Mouse (Mus musculus) midbrain, embryonic 15.5 days (tissue): ENCODE results near the gene Hps4. TPM values are rescaled to one million over a fixed set of nuclear protein-coding genes. Genes with fewer than 3 reads are reported as not detected.

Experiments used
- ATAC-seq: fragments of 200-750 bp; cut with Nextera tagmentation; replicated peaks from 2 replicates; pipeline ENCODE4 v1.8.0; 2017; ENCODE audit warnings: moderate TSS enrichment
- H3K27ac ChIP-seq: fragments of 300-500 bp; sonication (generic); 2 replicates; pipeline ENCODE4 v1.5.1; 2015; ENCODE audit warnings: mild to moderate bottlenecking, inconsistent platforms
- H3K27me3 ChIP-seq: fragments of 300-500 bp; sonication (generic); replicated peaks from 2 replicates; pipeline ENCODE4 v1.6.1; 2015; ENCODE audit warnings: inconsistent platforms
- H3K36me3 ChIP-seq: fragments of 300-500 bp; sonication (generic); replicated peaks from 2 replicates; pipeline ENCODE4 v1.6.1; 2015; ENCODE audit warnings: inconsistent platforms
- H3K4me1 ChIP-seq: fragments of 300-500 bp; sonication (generic); 2 replicates; pipeline ENCODE4 v1.6.1; 2015; ENCODE audit warnings: inconsistent platforms
- H3K4me2 ChIP-seq: fragments of 300-500 bp; sonication (generic); 2 replicates; pipeline ENCODE4 v1.6.1; 2015; ENCODE audit warnings: inconsistent platforms, mild to moderate bottlenecking, moderate library complexity
- H3K4me3 ChIP-seq: fragments of 300-500 bp; sonication (generic); 2 replicates; pipeline ENCODE4 v1.5.1; 2015; ENCODE audit warnings: mild to moderate bottlenecking, inconsistent platforms
- H3K9ac ChIP-seq: fragments of 300-500 bp; sonication (generic); 2 replicates; pipeline ENCODE4 v1.6.1; 2015; ENCODE audit warnings: mild to moderate bottlenecking, inconsistent platforms
- H3K9me3 ChIP-seq: fragments of 300-500 bp; sonication (generic); 2 replicates; pipeline ENCODE4 v1.6.1; 2016; ENCODE audit warnings: inconsistent platforms
- WGBS: fragments of 180-500 bp; shearing (Covaris S2); methylation state at CpG from one replicate; pipeline ENCODE4 v1.1.7; 2015; ENCODE audit warnings: mixed read lengths; 5-methylcytosine and 5-hydroxymethylcytosine counted together
- polyA plus RNA-seq: library from polyadenylated mRNA; unstranded; fragments of >200 nt; fragmentation: Nextera tagmentation; extraction: Ambion mirVana; gene quantifications from 2 replicates; pipeline ENCODE4 v1.2.1, GENCODE M21; 2015

Gene Hps4
- polyA plus RNA-seq, 1 experiment from 2014 or later = 43.9 TPM

DNA sequence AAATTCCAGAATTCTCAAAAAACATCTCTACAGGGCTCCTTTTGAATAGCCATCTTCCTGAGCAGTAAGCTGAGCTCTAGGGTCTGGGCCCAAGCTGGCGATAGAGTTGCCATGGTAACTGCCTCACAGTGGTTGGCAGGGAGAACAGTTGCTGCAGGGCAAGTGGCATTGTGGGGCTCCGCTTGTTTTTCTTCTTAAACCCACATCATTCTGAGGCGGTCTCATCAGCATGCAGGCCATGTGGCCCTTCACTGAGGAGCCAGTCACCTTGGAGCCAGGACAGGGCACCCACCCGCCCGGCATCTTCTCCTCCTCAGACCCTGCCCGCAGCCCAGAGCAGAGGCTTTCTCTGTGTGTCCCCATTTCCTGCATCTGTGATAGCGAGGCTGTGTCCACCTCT lies 29.1 kb downstream of the Hps4 start:
- peak; percentile 90 for ATAC-seq
- H3K9ac ChIP-seq = peak overlapping the region; percentile 39

DNA sequence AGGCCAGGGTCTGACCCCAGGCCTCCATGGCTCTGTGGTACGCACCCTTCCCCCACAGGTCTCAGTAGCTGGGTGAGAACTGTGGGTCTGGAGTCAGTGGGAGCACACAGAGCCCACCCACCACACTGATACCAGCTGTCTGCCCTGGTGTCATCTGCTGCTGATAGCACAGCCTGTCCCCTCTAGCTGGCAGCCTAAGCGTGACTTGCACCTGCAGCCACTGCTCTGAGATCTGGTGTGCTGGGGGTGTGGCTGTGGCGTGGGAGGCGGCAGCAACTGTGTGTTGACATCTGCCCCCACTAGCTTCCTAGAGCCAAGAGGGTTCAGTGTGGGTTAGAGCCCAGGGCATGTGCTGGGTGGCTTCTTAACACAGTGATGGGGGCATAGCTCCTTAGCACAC lies 33.2 kb downstream of the Hps4 start:
- no peak overlapping the region for H3K9ac ChIP-seq
- peaks cover 23% of the 10 kb centered on the region; the same call in 1 of the 2 replicates for H3K36me3 ChIP-seq
- no peaks in the 10 kb centered on the region for H3K27me3 ChIP-seq
- H3K4me3 ChIP-seq = no peak overlapping the region
- WGBS = 89% methylated on average over 4 of the region's 4 CpGs
- H3K4me1 ChIP-seq = peaks cover 23% of the 10 kb centered on the region
- no peak overlapping the region for H3K4me2 ChIP-seq
- no peak for ATAC-seq
- H3K9me3 ChIP-seq = no peaks in the 10 kb centered on the region
- no peak overlapping the region for H3K27ac ChIP-seq

More for the DNA sequence above, 29.1 kb downstream of the Hps4 start:
- peak overlapping the region; percentile 97 for H3K27ac ChIP-seq
- no peaks in the 10 kb centered on the region for H3K9me3 ChIP-seq
- H3K4me2 ChIP-seq = peak overlapping the region; percentile 35
- WGBS = 11% methylated on average over 7 of the region's 7 CpGs
- H3K4me1 ChIP-seq = peaks cover 40% of the 10 kb centered on the region
- peaks cover 13% of the 10 kb centered on the region; the same call in 1 of the 2 replicates for H3K36me3 ChIP-seq
- H3K27me3 ChIP-seq = no peaks in the 10 kb centered on the region
- H3K4me3 ChIP-seq = no peak overlapping the region

DNA sequence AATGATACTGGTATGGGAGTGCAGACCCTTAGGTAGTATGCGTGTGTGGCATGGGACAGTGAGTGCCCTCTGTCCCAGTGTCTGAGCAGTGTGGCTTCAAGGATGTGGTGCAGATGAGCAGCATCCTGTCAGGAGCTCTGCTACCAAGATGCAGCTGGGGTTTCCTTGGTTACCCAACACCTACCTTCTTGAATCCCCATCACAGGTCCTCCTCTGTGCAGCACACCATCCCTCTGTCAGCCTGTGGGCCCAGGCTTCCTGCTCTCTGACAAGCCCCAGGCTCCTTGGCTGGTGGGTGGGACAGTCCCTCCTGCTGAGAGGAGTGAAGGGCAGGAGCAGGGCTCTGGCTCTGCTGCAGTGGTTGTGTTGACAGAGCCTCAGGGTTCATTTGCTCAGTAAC lies 34.5 kb downstream of the Hps4 start:
- Histone ChIP-seq H3K4me3 (no peak overlapping the region), H3K36me3 (peaks cover 23% of the 10 kb centered on the region; the same call in 1 of the 2 replicates), H3K9me3 (no peaks in the 10 kb centered on the region), H3K4me2 (no peak overlapping the region), H3K27me3 (no peaks in the 10 kb centered on the region), H3K4me1 (peaks cover 17% of the 10 kb centered on the region), H3K9ac (no peak overlapping the region), H3K27ac (no peak overlapping the region)
- WGBS = 96% methylated on average over 1 of the region's 1 CpGs
- ATAC-seq = no peak

DNA sequence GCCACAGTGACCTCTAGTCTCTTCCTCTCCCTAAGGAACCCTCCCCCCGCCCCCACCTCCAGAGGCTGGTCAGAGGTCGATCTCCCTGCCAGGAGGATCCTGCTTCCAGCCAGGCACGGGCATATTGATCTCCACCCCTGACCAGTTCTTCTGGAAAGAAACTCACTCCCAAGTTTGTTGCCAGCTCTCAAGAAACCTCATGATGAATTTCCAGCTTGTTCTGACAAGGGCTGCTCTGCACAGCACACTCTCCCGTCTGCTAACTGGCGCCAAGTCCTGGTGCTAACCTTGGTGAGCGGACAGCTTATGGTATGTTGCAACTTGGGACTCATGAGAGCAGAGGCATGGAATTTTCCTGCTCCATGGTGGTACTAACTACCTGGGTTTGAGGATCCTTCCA lies 35.8 kb downstream of the Hps4 start:
- no peak overlapping the region for H3K9ac ChIP-seq
- no peaks in the 10 kb centered on the region for H3K9me3 ChIP-seq
- 84% methylated on average over 6 of the region's 6 CpGs for whole genome bisulfite sequencing
- no peaks in the 10 kb centered on the region for H3K27me3 ChIP-seq
- no peak overlapping the region for H3K4me2 ChIP-seq
- no peak overlapping the region for H3K27ac ChIP-seq
- peaks cover 19% of the 10 kb centered on the region for H3K4me1 ChIP-seq
- H3K36me3 ChIP-seq = peaks cover 23% of the 10 kb centered on the region; the same call in 1 of the 2 replicates
- H3K4me3 ChIP-seq = no peak overlapping the region
- ATAC-seq = no peak

DNA sequence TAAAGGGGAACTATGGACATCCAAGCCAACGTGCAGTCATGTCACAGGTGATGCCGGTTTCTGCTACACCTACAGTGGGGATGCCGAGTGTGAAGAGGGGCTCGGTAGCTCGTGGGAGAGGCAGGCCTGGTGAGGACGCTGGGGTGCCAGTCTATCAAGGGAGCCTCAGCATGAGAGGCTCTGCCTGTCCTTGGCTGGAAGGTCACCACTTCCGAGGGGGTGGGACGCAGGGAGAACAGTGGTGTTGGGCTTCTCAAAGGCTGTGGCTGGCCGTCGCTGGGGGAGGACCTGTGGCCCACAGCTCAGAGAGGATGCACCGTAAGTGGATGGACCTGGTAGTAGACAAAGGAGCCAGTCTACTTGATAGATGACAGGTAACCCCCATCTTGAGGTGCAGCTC lies 38.3 kb downstream of the Hps4 start:
- WGBS = 79% methylated on average over 11 of the region's 11 CpGs
- peaks cover 19% of the 10 kb centered on the region for H3K4me1 ChIP-seq
- no peak overlapping the region for H3K4me2 ChIP-seq
- no peaks in the 10 kb centered on the region for H3K27me3 ChIP-seq
- no peak for ATAC-seq
- no peaks in the 10 kb centered on the region for H3K9me3 ChIP-seq
- H3K27ac ChIP-seq = no peak overlapping the region
- no peak overlapping the region for H3K4me3 ChIP-seq
- H3K9ac ChIP-seq = no peak overlapping the region
- H3K36me3 ChIP-seq = peaks cover 34% of the 10 kb centered on the region

DNA sequence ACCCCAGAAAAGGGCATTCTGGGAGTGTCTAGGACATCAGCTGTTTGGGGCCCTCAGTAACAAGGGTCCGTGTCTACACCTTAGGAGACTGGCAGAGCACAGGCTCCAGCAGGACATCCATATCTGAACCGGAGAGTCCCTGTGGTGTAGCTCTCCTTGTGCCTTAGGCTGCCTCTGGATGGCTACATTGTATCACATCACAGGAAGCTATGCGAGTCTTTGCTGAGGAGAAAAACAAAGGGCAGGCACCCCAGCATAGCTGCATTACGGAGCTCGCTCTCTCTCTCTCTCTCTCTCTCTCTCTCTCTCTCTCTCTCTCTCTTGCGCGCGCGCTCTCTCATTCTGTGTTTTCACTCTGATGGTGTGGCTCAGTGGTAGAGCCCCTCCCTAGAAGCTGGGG lies 39.2 kb downstream of the Hps4 start:
- H3K27me3 ChIP-seq = no peaks in the 10 kb centered on the region
- peaks cover 34% of the 10 kb centered on the region for H3K36me3 ChIP-seq
- ATAC-seq = 0 out of 2 replicates have a peak, but pooled peaks have one; percentile 41
- H3K4me3 ChIP-seq = no peak overlapping the region
- peak overlapping the region; percentile 70 for H3K27ac ChIP-seq
- 49% methylated on average over 9 of the region's 9 CpGs for WGBS
- no peak overlapping the region for H3K4me2 ChIP-seq
- no peak overlapping the region for H3K9ac ChIP-seq
- no peaks in the 10 kb centered on the region for H3K9me3 ChIP-seq
- peaks cover 19% of the 10 kb centered on the region for H3K4me1 ChIP-seq

DNA sequence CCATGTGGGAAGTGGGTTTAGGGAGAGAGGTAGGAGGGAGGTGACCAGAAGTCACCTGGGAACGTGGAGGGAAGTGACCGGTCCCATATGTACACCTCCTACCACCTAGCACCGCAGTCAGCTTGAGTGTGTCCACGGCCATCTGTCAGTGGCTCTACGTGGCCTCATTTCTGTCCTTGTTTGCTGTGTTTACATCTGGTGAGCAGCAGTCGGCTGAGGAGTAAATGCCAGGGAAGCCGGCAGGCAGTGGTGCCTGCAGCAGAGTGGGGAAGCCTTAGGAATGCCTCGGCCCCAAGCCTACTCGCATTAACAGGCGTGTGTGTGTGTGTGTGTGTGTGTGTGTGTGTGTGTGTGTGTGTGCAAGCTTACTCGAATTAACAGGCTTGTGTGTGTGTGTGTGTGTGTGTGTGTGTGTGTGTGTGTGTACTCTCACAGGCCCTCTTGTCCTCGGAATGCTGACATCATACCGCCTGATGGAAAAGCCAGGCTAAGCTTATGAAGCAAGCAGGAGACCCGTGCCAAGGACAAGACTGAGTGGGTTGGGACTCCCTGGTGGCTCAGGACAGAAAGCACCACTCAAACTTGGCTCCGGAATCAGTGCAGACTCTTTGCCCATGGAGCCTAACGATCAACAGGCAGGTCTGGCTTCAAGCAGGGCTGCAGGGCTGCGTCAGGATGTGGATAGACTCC lies 39.9 kb downstream of the Hps4 start:
- Histone ChIP-seq H3K27ac (peak overlapping the region; percentile 70), H3K4me3 (no peak overlapping the region), H3K4me2 (no peak overlapping the region), H3K9me3 (no peaks in the 10 kb centered on the region), H3K27me3 (no peaks in the 10 kb centered on the region), H3K9ac (no peak overlapping the region), H3K4me1 (peaks cover 19% of the 10 kb centered on the region), H3K36me3 (peaks cover 34% of the 10 kb centered on the region)
- 58% methylated on average over 17 of the region's 17 CpGs for WGBS
- 0 out of 2 replicates have a peak, but pooled peaks have one; percentile 8 for ATAC-seq

DNA sequence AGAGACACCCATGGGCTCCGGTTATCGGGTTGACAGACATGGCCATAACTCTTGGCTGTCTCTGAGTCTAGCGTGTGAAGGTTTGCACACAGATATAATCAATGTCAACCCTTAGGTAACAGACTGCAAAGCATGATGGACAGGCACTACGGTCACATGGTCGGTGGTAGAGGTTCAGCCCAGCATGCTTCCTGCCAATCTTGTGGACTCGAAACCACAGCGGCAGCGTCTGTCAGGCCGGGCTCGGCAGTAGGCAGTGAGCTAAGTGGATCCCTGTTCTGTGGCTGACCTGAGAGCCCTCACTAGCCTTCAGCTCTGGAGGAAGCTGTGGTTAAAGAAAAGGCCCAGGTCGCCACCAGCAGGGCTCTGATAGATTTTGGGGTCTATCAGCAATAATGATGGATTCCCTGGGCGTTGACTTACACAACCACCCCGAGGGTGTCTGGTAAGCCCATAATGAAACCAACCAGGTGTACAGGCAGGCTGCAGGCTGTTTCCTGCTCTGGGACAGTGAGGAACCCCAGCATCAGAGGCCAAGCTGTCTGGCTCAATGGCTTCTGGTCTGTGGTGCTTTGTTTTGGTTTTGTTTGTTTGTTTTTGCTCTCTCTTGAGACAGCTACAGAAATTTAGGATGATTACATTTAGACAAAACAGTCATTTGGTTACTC lies 42.1 kb downstream of the Hps4 start:
- Histone ChIP-seq H3K9ac (no peak overlapping the region), H3K4me3 (no peak overlapping the region), H3K4me2 (no peak overlapping the region), H3K27ac (no peak overlapping the region), H3K36me3 (peaks cover 28% of the 10 kb centered on the region), H3K27me3 (no peaks in the 10 kb centered on the region), H3K4me1 (peaks cover 35% of the 10 kb centered on the region), H3K9me3 (no peaks in the 10 kb centered on the region)
- no peak for ATAC-seq
- WGBS = 92% methylated on average over 13 of the region's 13 CpGs

DNA sequence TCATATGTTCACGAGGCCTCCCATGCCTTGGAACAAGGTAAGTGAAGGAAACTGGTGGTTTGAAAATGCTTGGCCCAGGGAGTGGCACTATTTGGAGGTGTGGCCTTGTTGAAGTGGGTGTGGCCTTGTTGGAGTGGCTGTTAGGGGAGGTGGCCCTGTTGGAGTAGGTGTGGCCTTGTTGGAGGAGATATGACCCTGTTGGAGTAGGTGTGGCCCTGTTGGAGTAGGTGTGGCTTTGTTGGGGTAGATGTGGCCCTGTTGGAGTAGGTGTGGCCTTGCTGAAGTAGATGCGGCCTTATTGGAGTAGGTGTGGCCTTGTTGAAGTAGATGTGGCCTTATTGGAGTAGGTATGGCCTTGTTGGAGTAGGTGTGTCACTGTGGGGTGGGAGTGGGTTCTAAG lies 43.1 kb downstream of the Hps4 start:
- Histone ChIP-seq H3K4me1 (peaks cover 44% of the 10 kb centered on the region), H3K9me3 (no peaks in the 10 kb centered on the region), H3K9ac (no peak overlapping the region), H3K4me2 (no peak overlapping the region), H3K27ac (no peak overlapping the region), H3K4me3 (no peak overlapping the region), H3K27me3 (no peaks in the 10 kb centered on the region), H3K36me3 (peaks cover 28% of the 10 kb centered on the region)
- 80% methylated on average over 2 of the region's 2 CpGs for WGBS
- no peak for ATAC-seq

DNA sequence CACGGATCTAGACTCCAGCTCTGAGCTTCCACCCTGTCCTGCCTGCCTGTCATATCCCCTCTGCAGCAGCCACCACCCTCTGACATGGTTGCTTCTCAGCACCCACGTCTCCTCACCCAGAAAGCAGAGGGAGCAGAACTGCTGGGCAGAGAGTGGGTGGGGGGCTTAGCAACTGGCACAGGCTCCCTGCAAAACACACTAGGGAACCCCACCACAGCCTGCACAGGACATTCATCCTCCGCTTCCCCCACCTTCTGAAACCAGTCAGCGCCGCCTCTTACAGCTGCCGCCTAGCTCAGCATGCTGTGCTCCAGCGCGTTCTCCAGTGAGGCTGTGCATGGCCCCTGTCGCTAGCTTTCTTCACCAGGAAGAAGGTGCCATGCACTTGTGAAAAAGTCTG lies 46.5 kb downstream of the Hps4 start:
- H3K4me2 ChIP-seq = peak overlapping the region; percentile 28
- H3K4me3 ChIP-seq = no peak overlapping the region
- H3K4me1 ChIP-seq = peaks cover 56% of the 10 kb centered on the region
- 78% methylated on average over 9 of the region's 9 CpGs for WGBS
- H3K9me3 ChIP-seq = no peaks in the 10 kb centered on the region
- H3K9ac ChIP-seq = no peak overlapping the region
- H3K27ac ChIP-seq = no peak overlapping the region
- H3K27me3 ChIP-seq = no peaks in the 10 kb centered on the region
- no peak for ATAC-seq
- peaks cover 30% of the 10 kb centered on the region for H3K36me3 ChIP-seq

DNA sequence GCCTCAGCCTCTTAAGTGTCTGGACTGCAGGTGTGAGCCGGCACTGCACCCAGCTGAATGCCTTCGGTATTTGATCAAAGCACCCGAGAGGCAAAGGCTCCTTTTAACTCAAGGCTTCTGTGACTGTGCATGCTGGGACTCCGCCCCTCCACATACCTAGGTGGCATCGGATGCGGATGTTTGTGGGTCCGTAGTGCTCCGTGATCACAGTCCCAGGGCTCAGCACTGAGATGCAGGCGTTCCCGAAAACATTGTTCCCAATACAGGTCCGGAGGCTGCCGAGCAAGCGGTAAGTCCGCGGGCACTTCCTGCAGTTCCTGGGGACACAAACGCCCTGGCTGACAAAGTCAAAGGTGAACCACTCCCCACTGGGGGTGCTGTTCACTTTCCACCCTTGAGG lies 48.1 kb downstream of the Hps4 start:
- ATAC-seq = no peak
- H3K4me1 ChIP-seq = peaks cover 61% of the 10 kb centered on the region
- no peak overlapping the region for H3K4me3 ChIP-seq
- 65% methylated on average over 16 of the region's 16 CpGs for WGBS
- H3K4me2 ChIP-seq = peak overlapping the region; percentile 21; the same call in 1 of the 2 replicates
- H3K36me3 ChIP-seq = peaks cover 13% of the 10 kb centered on the region; the same call in 1 of the 2 replicates
- no peak overlapping the region for H3K27ac ChIP-seq
- H3K9me3 ChIP-seq = no peaks in the 10 kb centered on the region
- H3K27me3 ChIP-seq = no peaks in the 10 kb centered on the region
- no peak overlapping the region for H3K9ac ChIP-seq

DNA sequence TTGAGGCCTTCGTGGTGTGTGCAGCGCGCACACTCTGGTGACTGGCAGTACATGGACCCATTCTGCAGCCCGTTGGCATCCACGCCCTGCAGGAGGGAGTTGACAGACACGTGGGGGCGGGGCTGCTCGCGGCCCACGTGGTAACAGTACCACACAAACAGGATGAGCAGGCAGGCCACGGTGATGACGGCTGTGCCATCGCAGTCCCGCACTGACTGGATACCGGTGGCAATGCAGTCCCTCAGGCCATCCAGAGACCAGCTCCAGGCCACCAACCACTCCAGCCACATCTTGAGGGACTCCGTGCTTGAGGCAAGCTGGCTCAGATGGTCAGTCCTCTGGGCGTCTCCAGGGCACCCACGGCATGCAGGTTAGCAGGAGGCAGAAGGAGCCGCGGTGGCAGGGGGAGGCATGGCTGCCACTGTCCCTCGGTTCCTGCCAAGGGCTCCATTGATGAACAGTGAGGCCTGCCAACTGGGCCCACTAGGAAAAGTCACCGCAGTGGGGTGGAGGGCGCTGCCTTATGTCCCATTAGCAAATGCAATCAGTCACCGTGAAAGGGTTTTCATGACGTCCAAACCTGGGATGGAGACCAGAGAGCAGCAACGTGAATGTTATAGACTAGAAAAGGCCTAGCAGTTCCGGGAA lies 48.9 kb downstream of the Hps4 start:
- no peak overlapping the region for H3K27ac ChIP-seq
- H3K4me2 ChIP-seq = peak overlapping the region; percentile 4; the same call in 1 of the 2 replicates
- peaks cover 8% of the 10 kb centered on the region; the same call in 1 of the 2 replicates for H3K36me3 ChIP-seq
- H3K9me3 ChIP-seq = no peaks in the 10 kb centered on the region
- H3K27me3 ChIP-seq = 0 out of 2 replicates have a peak, but pooled peaks cover under 1% of the 10 kb centered on the region
- peaks cover 61% of the 10 kb centered on the region for H3K4me1 ChIP-seq
- 69% methylated on average over 27 of the region's 27 CpGs for WGBS
- ATAC-seq = no peak
- H3K4me3 ChIP-seq = no peak overlapping the region
- no peak overlapping the region for H3K9ac ChIP-seq
